In genomic region chr16:64766696-64767300, GRCm38 (mm10) we compare ENCODE assay signal across 21 mouse cellular contexts. TPM values are rescaled to one million over a fixed set of nuclear protein-coding genes. Genes with fewer than 3 reads are reported as not detected.
DNase-seq lines count a peak whose midpoint lies in the region.
"Had no signal": no experiment of that assay in that cellular context is flagged by ENCODE, and none has a peak within 500 bp of the region (broad histone marks: within the 10 kb centered on the region; RNA-seq: fewer than 3 reads in every experiment).

No protein-coding gene starts in this region.

- DNase-seq in CD4-positive helper T cell, adult 2 months (ENCODE audit: low read depth, low spot score): peak; percentile 57
- peak; percentile 72 to 75 for DNase-seq in CD8-positive naive resting alpha-beta T cell, adult 2 months (ENCODE audit: low read depth in 2 of 2, low spot score in 2 of 2)
- peak; percentile 76 for DNase-seq in R1 (ENCODE audit: low read depth, low spot score)
- peak; percentile 64 for DNase-seq in naive thymus-derived CD4-positive, alpha-beta T cell, adult 2 months (ENCODE audit: low read depth)
- DNase-seq in ovary, adult 18-20 months (ENCODE audit: low spot score): no peak
- no peak for DNase-seq in retina, postnatal 1 day
- no peak for DNase-seq in adrenal gland, adult 2 months
- DNase-seq: adrenal gland, postnatal 14 days; B cell, adult 2 months; cerebellum, adult 18-20 months; gastrocnemius, postnatal 10 days; heart, postnatal 10 days; kidney, adult 18-20 months; kidney, postnatal 10 days; layer of hippocampus, postnatal 36 days; left cerebral cortex, postnatal 4 days; liver, postnatal 0 days; lung, postnatal 36 days; right cerebral cortex, adult 18-20 months; right cerebral cortex, postnatal 4 days; thymus, postnatal 14 days had no signal

RNA-seq across cellular contexts. Expression of gene 4930453N24Rik, which starts 4.2 kb away (rescaled TPM):
- 10 to 100 TPM; 29.8 to 39.6 TPM for total RNA-seq in adrenal gland, adult 2 months (2021)
- polyA plus RNA-seq in adrenal gland, adult 2 months (2012; rRNA removed): 7.6 and 8.5 TPM in 2 replicates

Comparison
In these comparisons a context has a peak if more than half of its experiments do, and no peak if none do; other contexts are left out.
1. DNase-seq: peak in CD4-positive helper T cell, adult 2 months (single experiment), CD8-positive naive resting alpha-beta T cell, adult 2 months (2 of 2), R1 (single experiment) and naive thymus-derived CD4-positive, alpha-beta T cell, adult 2 months (single experiment); none in ovary, adult 18-20 months (single experiment), retina, postnatal 1 day (single experiment) and adrenal gland, adult 2 months (single experiment).